Mouse (Mus musculus): ENCODE data around the gene Pgs1. TPM values are rescaled to one million over a fixed set of nuclear protein-coding genes. Genes with fewer than 3 reads are reported as not detected.

Pgs1 gene
- total and polyA plus RNA-seq, 3 experiments = 10.0 to 37.6 (median 17.6) TPM

- H3K4me1 ChIP-seq (ENCODE audit: insufficient read depth, low read depth, low read length) = peaks cover 9% of the 10 kb centered on the region
- no peaks in the 10 kb centered on the region for H3K9me3 ChIP-seq (replicated peaks)
- no peak overlapping the region for H3K4me3 ChIP-seq (ENCODE audit: low read depth, low read length)
- ATAC-seq (ENCODE audit: extremely low read depth, insufficient number of reproducible peaks, low FRiP score, poor library complexity, severe bottlenecking) (no peak), DNase-seq (ENCODE audit: low spot score) (no peak)
- TF ChIP-seq GATA1 (IDR thresholded peaks at IDR 0.05; ENCODE audit: borderline replicate concordance, low read length) (no peak), POLR2AphosphoS5 (IDR thresholded peaks at IDR 0.05; ENCODE audit: insufficient replicate concordance, low read depth, low read length) (no peak), CTCF (IDR thresholded peaks at IDR 0.05; ENCODE audit: low read depth, low read length) (no peak), GATA2 (IDR thresholded peaks at IDR 0.05; ENCODE audit: borderline replicate concordance, low read depth, low read length) (no peak), TAL1 (conservative IDR thresholded peaks at IDR 0.05; ENCODE audit: low read depth, low read length) (no peak)
- H3K27me3 ChIP-seq (ENCODE audit: insufficient read depth, low read length) = peaks cover 56% of the 10 kb centered on the region
- H3K36me3 ChIP-seq (replicated peaks) = no peaks in the 10 kb centered on the region
Observed at GRCm38 (mm10) chr11:117982426-117982825, 3.7 kb upstream of the Pgs1 start.

GRCm38 (mm10) chr11:117983770-117984169 is 2.3 kb upstream of the Pgs1 start:
- no peaks in the 10 kb centered on the region for H3K9me3 ChIP-seq (replicated peaks)
- peaks cover 21% of the 10 kb centered on the region for H3K4me1 ChIP-seq (ENCODE audit: insufficient read depth, low read depth, low read length)
- no peak for DNase-seq (ENCODE audit: low spot score)
- no peaks in the 10 kb centered on the region for H3K36me3 ChIP-seq (replicated peaks)
- peaks cover 45% of the 10 kb centered on the region for H3K27me3 ChIP-seq (ENCODE audit: insufficient read depth, low read length)
- TF ChIP-seq GATA1 (IDR thresholded peaks at IDR 0.05; ENCODE audit: borderline replicate concordance, low read length) = no peak
- no peak for TF ChIP-seq CTCF (IDR thresholded peaks at IDR 0.05; ENCODE audit: low read depth, low read length)
- TF ChIP-seq POLR2AphosphoS5 (IDR thresholded peaks at IDR 0.05; ENCODE audit: insufficient replicate concordance, low read depth, low read length) = no peak
- no peak for TF ChIP-seq GATA2 (IDR thresholded peaks at IDR 0.05; ENCODE audit: borderline replicate concordance, low read depth, low read length)
- TF ChIP-seq TAL1 (conservative IDR thresholded peaks at IDR 0.05; ENCODE audit: low read depth, low read length) = no peak
- H3K4me3 ChIP-seq (ENCODE audit: low read depth, low read length) = no peak overlapping the region
- no peak for ATAC-seq (ENCODE audit: extremely low read depth, insufficient number of reproducible peaks, low FRiP score, poor library complexity, severe bottlenecking)

- TF ChIP-seq CTCF (IDR thresholded peaks at IDR 0.05; ENCODE audit: low read depth, low read length) = no peak
- TF ChIP-seq GATA1 (IDR thresholded peaks at IDR 0.05; ENCODE audit: borderline replicate concordance, low read length) = no peak
- TF ChIP-seq TAL1 (conservative IDR thresholded peaks at IDR 0.05; ENCODE audit: low read depth, low read length) = no peak
- TF ChIP-seq POLR2AphosphoS5 (IDR thresholded peaks at IDR 0.05; ENCODE audit: insufficient replicate concordance, low read depth, low read length) = no peak
- TF ChIP-seq GATA2 (IDR thresholded peaks at IDR 0.05; ENCODE audit: borderline replicate concordance, low read depth, low read length) = no peak
- ATAC-seq (ENCODE audit: extremely low read depth, insufficient number of reproducible peaks, low FRiP score, poor library complexity, severe bottlenecking) (no peak), DNase-seq (ENCODE audit: low spot score) (no peak)
- Histone ChIP-seq H3K4me1 (ENCODE audit: insufficient read depth, low read depth, low read length) (peaks cover 52% of the 10 kb centered on the region), H3K4me3 (ENCODE audit: low read depth, low read length) (peak overlapping the region; percentile 95), H3K9me3 (replicated peaks) (no peaks in the 10 kb centered on the region), H3K27me3 (ENCODE audit: insufficient read depth, low read length) (peaks cover 18% of the 10 kb centered on the region), H3K36me3 (replicated peaks) (peaks cover 18% of the 10 kb centered on the region)
Observed at GRCm38 (mm10) chr11:117987032-117987451, 950 bp downstream of the Pgs1 start.

- TF ChIP-seq TAL1 (conservative IDR thresholded peaks at IDR 0.05; ENCODE audit: low read depth, low read length) (0 out of 2 replicates have a peak, but pooled peaks have one; percentile 35), GATA1 (IDR thresholded peaks at IDR 0.05; ENCODE audit: borderline replicate concordance, low read length) (no peak)
- H3K9me3 ChIP-seq (replicated peaks) = no peaks in the 10 kb centered on the region
- peaks cover 62% of the 10 kb centered on the region for H3K4me1 ChIP-seq (ENCODE audit: insufficient read depth, low read depth, low read length)
- H3K4me3 ChIP-seq (ENCODE audit: low read depth, low read length) = peak overlapping the region; percentile 95
- ATAC-seq (ENCODE audit: extremely low read depth, insufficient number of reproducible peaks, low FRiP score, poor library complexity, severe bottlenecking) (peak; percentile 78), DNase-seq (ENCODE audit: low spot score) (peak; percentile 77)
- H3K36me3 ChIP-seq (replicated peaks) = peaks cover 28% of the 10 kb centered on the region
- peaks cover 8% of the 10 kb centered on the region for H3K27me3 ChIP-seq (ENCODE audit: insufficient read depth, low read length)
Observed at GRCm38 (mm10) chr11:117987968-117988367, 1.9 kb downstream of the Pgs1 start.

GRCm38 (mm10) chr11:117989241-117989640 is 3.1 kb downstream of the Pgs1 start:
- Histone ChIP-seq H3K4me3 (ENCODE audit: low read depth, low read length) (peak overlapping the region; percentile 18; the same call in 1 of the 2 replicates), H3K36me3 (replicated peaks) (peaks cover 38% of the 10 kb centered on the region), H3K4me1 (ENCODE audit: insufficient read depth, low read depth, low read length) (peaks cover 74% of the 10 kb centered on the region)

GRCm38 (mm10) chr11:117989926-117990325 is 3.8 kb downstream of the Pgs1 start:
- DNase-seq (ENCODE audit: low spot score) = no peak
- TF ChIP-seq CTCF (IDR thresholded peaks at IDR 0.05; ENCODE audit: low read depth, low read length) = no peak
- TF ChIP-seq POLR2AphosphoS5 (IDR thresholded peaks at IDR 0.05; ENCODE audit: insufficient replicate concordance, low read depth, low read length) = no peak
- TF ChIP-seq GATA2 (IDR thresholded peaks at IDR 0.05; ENCODE audit: borderline replicate concordance, low read depth, low read length) = no peak
- no peak for TF ChIP-seq TAL1 (conservative IDR thresholded peaks at IDR 0.05; ENCODE audit: low read depth, low read length)
- no peak for TF ChIP-seq GATA1 (IDR thresholded peaks at IDR 0.05; ENCODE audit: borderline replicate concordance, low read length)
- no peaks in the 10 kb centered on the region for H3K9me3 ChIP-seq (replicated peaks)
- peaks cover 81% of the 10 kb centered on the region for H3K4me1 ChIP-seq (ENCODE audit: insufficient read depth, low read depth, low read length)
- H3K4me3 ChIP-seq (ENCODE audit: low read depth, low read length) = peak overlapping the region; percentile 13; the same call in 1 of the 2 replicates
- no peaks in the 10 kb centered on the region for H3K27me3 ChIP-seq (ENCODE audit: insufficient read depth, low read length)
- peaks cover 44% of the 10 kb centered on the region for H3K36me3 ChIP-seq (replicated peaks)
- no peak; the same call in 1 of the 2 replicates for ATAC-seq (ENCODE audit: extremely low read depth, insufficient number of reproducible peaks, low FRiP score, poor library complexity, severe bottlenecking)

More at GRCm38 (mm10) chr11:117989241-117989640, 3.1 kb downstream of the Pgs1 start:
- DNase-seq (ENCODE audit: low spot score) (no peak), ATAC-seq (ENCODE audit: extremely low read depth, insufficient number of reproducible peaks, low FRiP score, poor library complexity, severe bottlenecking) (no peak)
- Histone ChIP-seq H3K27me3 (ENCODE audit: insufficient read depth, low read length) (no peaks in the 10 kb centered on the region), H3K9me3 (replicated peaks) (no peaks in the 10 kb centered on the region)
- TF ChIP-seq GATA2 (IDR thresholded peaks at IDR 0.05; ENCODE audit: borderline replicate concordance, low read depth, low read length) (no peak), POLR2AphosphoS5 (IDR thresholded peaks at IDR 0.05; ENCODE audit: insufficient replicate concordance, low read depth, low read length) (no peak), CTCF (IDR thresholded peaks at IDR 0.05; ENCODE audit: low read depth, low read length) (no peak), GATA1 (IDR thresholded peaks at IDR 0.05; ENCODE audit: borderline replicate concordance, low read length) (no peak)
